Mouse (Mus musculus): Measurements from ENCODE around the gene Enho. TPM values are rescaled to one million over a fixed set of nuclear protein-coding genes. Genes with fewer than 3 reads are reported as not detected.

Enho gene
- polyA plus RNA-seq, 1 experiment from 2014 or later: 25.0 TPM

DNA sequence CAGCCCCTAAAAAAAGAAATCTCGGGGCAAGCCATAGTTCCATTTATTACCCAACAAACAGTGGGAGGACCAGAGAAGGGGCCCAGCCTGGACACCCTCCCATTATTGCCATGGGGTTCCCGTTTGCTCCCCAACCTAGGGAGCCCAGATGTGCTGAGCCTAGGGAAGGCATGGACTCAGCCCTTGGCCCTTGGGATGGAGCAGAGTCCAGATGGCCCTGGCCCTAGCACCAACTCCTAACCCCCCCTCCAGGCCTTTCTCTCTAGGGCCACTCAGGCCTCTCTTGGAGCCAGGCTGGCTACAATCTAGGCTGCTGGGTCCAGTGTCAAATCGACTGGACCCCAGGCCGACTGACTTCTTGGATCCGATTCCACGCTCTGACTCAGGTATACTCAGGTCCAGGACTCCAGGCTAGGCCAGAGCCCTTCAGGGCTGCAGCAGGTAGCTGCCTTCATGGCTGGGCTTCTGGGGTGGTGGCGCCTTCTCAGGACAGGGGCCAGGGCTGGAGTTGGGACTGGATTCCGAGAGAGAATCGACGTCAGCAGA, 1.9 kb downstream of the Enho start:
- no peaks in the 10 kb centered on the region; the same call in 1 of the 2 replicates for H3K27me3 ChIP-seq (replicated peaks; ENCODE audit: insufficient read depth, low read length)
- H3K4me2 ChIP-seq (replicated peaks; ENCODE audit: low read depth, low read length): no peak overlapping the region
- H3K4me1 ChIP-seq (ENCODE audit: insufficient read depth, low read depth, low read length): no peaks in the 10 kb centered on the region
- H3K27ac ChIP-seq (ENCODE audit: low read length): no peak overlapping the region
- TF ChIP-seq CTCF (IDR thresholded peaks at IDR 0.05): no peak
- TF ChIP-seq EP300 (IDR thresholded peaks at IDR 0.05): no peak
- H3K36me3 ChIP-seq (ENCODE audit: insufficient read depth, low read length): no peaks in the 10 kb centered on the region
- H3K4me3 ChIP-seq (ENCODE audit: low read depth, low read length): no peak overlapping the region
- no peak for DNase-seq (ENCODE audit: low spot score)
- no peaks in the 10 kb centered on the region for H3K9me3 ChIP-seq (ENCODE audit: low read length)
- no peak overlapping the region for H3K9ac ChIP-seq (replicated peaks; ENCODE audit: low read depth)
- 93% methylated on average over 10 of the region's 10 CpGs for WGBS
- ATAC-seq: no peak

DNA sequence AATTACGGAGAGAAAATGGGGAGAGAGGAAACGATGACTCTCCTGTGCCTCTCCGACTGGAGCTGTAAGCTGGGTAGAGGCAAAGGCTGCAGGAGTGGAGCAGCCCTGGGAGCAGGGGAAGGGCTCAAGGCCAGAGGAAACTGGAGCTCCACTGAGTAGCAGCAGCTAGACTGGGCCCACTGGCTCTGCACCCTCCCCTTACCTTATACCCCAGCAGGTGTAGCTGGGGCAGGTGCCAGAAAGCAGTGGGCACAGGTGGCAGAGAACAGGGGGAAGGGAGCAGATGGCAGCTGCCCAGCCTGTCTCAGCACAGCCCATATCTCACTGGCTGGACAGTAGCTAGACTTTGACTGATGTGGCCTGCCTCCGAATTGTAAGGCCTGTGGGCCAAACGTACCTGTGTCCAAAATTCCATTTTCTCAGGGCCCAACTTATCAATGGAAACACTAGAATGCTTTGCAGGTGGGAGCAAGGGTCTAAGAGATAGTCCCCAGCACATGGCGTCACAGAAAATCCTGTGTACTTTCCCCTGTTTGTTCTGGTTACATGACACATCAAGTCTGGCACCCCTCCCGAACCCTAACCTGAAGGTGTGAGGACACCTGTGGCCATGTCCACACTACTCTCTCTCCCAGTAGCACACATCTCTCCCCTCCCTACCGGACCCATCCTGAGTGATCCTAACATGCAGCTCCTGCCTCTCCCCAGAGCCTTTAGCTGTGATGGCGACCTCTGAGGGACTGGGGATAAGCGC, 3.1 kb downstream of the Enho start:
- no peaks in the 10 kb centered on the region; the same call in 1 of the 2 replicates for H3K27me3 ChIP-seq (replicated peaks; ENCODE audit: insufficient read depth, low read length)
- peaks cover 6% of the 10 kb centered on the region; the same call in 1 of the 2 replicates for H3K4me1 ChIP-seq (ENCODE audit: insufficient read depth, low read depth, low read length)
- H3K36me3 ChIP-seq (ENCODE audit: insufficient read depth, low read length): no peaks in the 10 kb centered on the region
- ATAC-seq: no peak
- H3K9ac ChIP-seq (replicated peaks; ENCODE audit: low read depth): no peak overlapping the region
- no peak overlapping the region for H3K4me2 ChIP-seq (replicated peaks; ENCODE audit: low read depth, low read length)
- no peak overlapping the region for H3K4me3 ChIP-seq (ENCODE audit: low read depth, low read length)
- 0 out of 2 replicates have a peak overlapping the region, but pooled peaks have one; percentile 26 for H3K27ac ChIP-seq (ENCODE audit: low read length)
- 65% methylated on average over 10 of the region's 10 CpGs for WGBS
- TF ChIP-seq EP300 (IDR thresholded peaks at IDR 0.05): no peak
- no peak for TF ChIP-seq CTCF (IDR thresholded peaks at IDR 0.05)
- DNase-seq (ENCODE audit: low spot score): no peak
- H3K9me3 ChIP-seq (ENCODE audit: low read length): no peaks in the 10 kb centered on the region

DNA sequence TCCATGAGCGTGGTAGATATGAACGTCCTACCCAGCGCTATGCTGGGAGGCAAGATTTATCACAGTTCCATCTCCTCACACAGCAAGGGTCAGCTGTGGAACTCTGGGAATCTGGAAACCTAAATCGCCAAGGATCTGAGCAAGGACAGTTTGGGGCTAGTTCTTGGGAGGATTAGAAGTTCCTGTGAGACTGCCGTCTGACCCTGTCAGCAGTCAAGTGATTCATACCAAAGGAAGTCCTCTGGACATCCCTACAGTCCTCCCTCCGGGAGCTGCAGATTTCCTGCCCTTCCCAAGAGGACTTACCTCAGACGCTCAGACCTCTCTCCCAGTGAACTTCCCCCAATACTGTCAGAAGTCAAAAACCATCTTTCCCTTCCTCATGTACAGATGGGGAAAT, 3.8 kb downstream of the Enho start:
- no peak overlapping the region for H3K9ac ChIP-seq (replicated peaks; ENCODE audit: low read depth)
- H3K4me2 ChIP-seq (replicated peaks; ENCODE audit: low read depth, low read length): no peak overlapping the region
- WGBS: 35% methylated on average over 7 of the region's 7 CpGs
- H3K27ac ChIP-seq (ENCODE audit: low read length): 0 out of 2 replicates have a peak overlapping the region, but pooled peaks have one; percentile 26
- no peaks in the 10 kb centered on the region for H3K9me3 ChIP-seq (ENCODE audit: low read length)
- no peaks in the 10 kb centered on the region; the same call in 1 of the 2 replicates for H3K27me3 ChIP-seq (replicated peaks; ENCODE audit: insufficient read depth, low read length)
- peaks cover 13% of the 10 kb centered on the region; the same call in 1 of the 2 replicates for H3K4me1 ChIP-seq (ENCODE audit: insufficient read depth, low read depth, low read length)
- DNase-seq (ENCODE audit: low spot score): peak; percentile 28
- H3K36me3 ChIP-seq (ENCODE audit: insufficient read depth, low read length): no peaks in the 10 kb centered on the region
- no peak overlapping the region for H3K4me3 ChIP-seq (ENCODE audit: low read depth, low read length)
- TF ChIP-seq CTCF (IDR thresholded peaks at IDR 0.05) (no peak), EP300 (IDR thresholded peaks at IDR 0.05) (no peak)
- no peak for ATAC-seq

DNA sequence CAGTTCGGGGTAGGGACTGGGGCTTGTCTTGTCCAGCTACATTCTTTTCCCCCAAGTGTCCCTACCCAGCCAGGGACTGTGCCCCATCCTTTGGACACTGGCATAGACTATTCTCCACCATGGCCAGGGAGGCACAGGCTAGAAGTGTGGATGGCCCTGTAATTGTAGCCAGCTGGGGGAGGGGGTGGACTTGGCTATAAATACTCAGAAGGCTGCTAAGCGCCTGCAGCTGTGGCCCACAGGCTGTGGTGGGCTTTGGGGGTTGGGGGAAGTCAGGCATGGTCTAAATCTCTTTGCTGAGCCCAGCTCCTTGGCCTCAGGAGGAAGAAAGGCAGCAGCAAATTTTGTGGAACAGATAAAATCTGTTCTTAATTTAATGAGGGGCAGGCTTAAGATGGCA, 4.2 kb downstream of the Enho start:
- Histone ChIP-seq H3K4me2 (replicated peaks; ENCODE audit: low read depth, low read length) (no peak overlapping the region), H3K4me3 (ENCODE audit: low read depth, low read length) (no peak overlapping the region), H3K36me3 (ENCODE audit: insufficient read depth, low read length) (no peaks in the 10 kb centered on the region), H3K9ac (replicated peaks; ENCODE audit: low read depth) (no peak overlapping the region), H3K9me3 (ENCODE audit: low read length) (no peaks in the 10 kb centered on the region), H3K27me3 (replicated peaks; ENCODE audit: insufficient read depth, low read length) (no peaks in the 10 kb centered on the region; the same call in 1 of the 2 replicates), H3K4me1 (ENCODE audit: insufficient read depth, low read depth, low read length) (peaks cover 17% of the 10 kb centered on the region; the same call in 1 of the 2 replicates), H3K27ac (ENCODE audit: low read length) (no peak overlapping the region)
- TF ChIP-seq EP300 (IDR thresholded peaks at IDR 0.05) (no peak), CTCF (IDR thresholded peaks at IDR 0.05) (no peak)
- ATAC-seq: no peak
- DNase-seq (ENCODE audit: low spot score): no peak
- 57% methylated on average over 2 of the region's 2 CpGs for WGBS

DNA sequence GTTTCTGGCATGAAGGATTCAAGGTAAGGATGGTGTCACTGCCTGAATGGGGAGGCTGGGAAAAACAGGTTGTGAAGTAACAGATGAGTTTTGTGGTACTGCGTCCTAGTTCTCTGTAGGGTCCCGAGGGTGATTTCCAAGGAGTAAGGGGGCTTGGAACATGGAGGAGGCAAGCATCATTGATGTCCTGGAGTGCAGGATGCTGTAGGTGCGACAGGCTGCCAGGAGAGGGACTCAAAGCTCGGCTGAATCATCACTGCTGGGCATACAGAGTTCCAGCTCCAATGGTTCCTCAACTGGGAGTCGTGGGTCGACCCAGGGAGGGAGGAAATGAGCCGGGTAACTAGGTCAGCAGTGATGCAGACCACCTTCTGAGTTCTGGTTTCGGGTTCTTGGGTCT, 4.9 kb downstream of the Enho start:
- DNase-seq (ENCODE audit: low spot score): no peak
- TF ChIP-seq EP300 (IDR thresholded peaks at IDR 0.05): no peak
- TF ChIP-seq CTCF (IDR thresholded peaks at IDR 0.05): peak; percentile 27
- ATAC-seq: no peak
- H3K27me3 ChIP-seq (replicated peaks; ENCODE audit: insufficient read depth, low read length): no peaks in the 10 kb centered on the region; the same call in 1 of the 2 replicates
- H3K4me1 ChIP-seq (ENCODE audit: insufficient read depth, low read depth, low read length): peaks cover 17% of the 10 kb centered on the region; the same call in 1 of the 2 replicates
- H3K27ac ChIP-seq (ENCODE audit: low read length): no peak overlapping the region
- H3K36me3 ChIP-seq (ENCODE audit: insufficient read depth, low read length): no peaks in the 10 kb centered on the region
- no peaks in the 10 kb centered on the region for H3K9me3 ChIP-seq (ENCODE audit: low read length)
- no peak overlapping the region for H3K9ac ChIP-seq (replicated peaks; ENCODE audit: low read depth)
- H3K4me3 ChIP-seq (ENCODE audit: low read depth, low read length): no peak overlapping the region
- no peak overlapping the region for H3K4me2 ChIP-seq (replicated peaks; ENCODE audit: low read depth, low read length)
- 68% methylated on average over 8 of the region's 8 CpGs for WGBS

DNA sequence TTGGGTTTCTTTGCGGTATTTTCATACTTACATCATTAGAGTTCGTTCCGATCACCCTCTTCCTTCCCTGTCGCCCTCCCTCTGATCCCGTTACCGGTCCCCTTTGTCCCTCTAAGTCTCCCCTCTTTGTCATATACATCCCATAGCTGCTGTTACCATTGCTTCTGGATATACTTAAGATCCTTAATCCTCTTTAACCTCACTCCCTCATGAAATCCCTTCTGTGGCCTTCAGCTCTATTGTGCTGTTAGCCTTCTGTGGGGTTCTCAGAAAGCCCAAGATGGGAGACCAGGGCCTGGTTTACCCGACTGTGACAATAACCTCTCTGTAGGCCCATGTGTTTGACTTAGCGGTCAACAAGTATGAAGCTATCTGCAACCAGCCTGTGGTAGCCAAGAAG, 5.5 kb downstream of the Enho start:
- DNase-seq (ENCODE audit: low spot score): no peak

More for the DNA sequence above, 5.5 kb downstream of the Enho start:
- H3K27me3 ChIP-seq (replicated peaks; ENCODE audit: insufficient read depth, low read length): no peaks in the 10 kb centered on the region; the same call in 1 of the 2 replicates
- H3K9me3 ChIP-seq (ENCODE audit: low read length): no peaks in the 10 kb centered on the region
- no peak overlapping the region for H3K9ac ChIP-seq (replicated peaks; ENCODE audit: low read depth)
- no peaks in the 10 kb centered on the region for H3K36me3 ChIP-seq (ENCODE audit: insufficient read depth, low read length)
- 95% methylated on average over 8 of the region's 8 CpGs for WGBS
- H3K4me2 ChIP-seq (replicated peaks; ENCODE audit: low read depth, low read length): no peak overlapping the region
- ATAC-seq: no peak
- H3K27ac ChIP-seq (ENCODE audit: low read length): no peak overlapping the region
- no peak overlapping the region for H3K4me3 ChIP-seq (ENCODE audit: low read depth, low read length)
- TF ChIP-seq EP300 (IDR thresholded peaks at IDR 0.05) (no peak), CTCF (IDR thresholded peaks at IDR 0.05) (no peak)
- H3K4me1 ChIP-seq (ENCODE audit: insufficient read depth, low read depth, low read length): peaks cover 17% of the 10 kb centered on the region; the same call in 1 of the 2 replicates

Measured in lung, postnatal 0 days (tissue).